Mouse (Mus musculus) kidney, postnatal 36 days (tissue): Measurements from ENCODE around the gene Ska3.
A peak's percentile ranks its signal among the peaks of the same experiment; 100 is the strongest.

Source experiments
- DNase-seq, 2 experiments: peaks; one replicate each; pipeline ENCODE4 v3.0.0; 2021 to 2022; ENCODE audit warnings: mixed read lengths in 2 of 2

Gene Ska3

GRCm38 (mm10) chr14:57791171-57791570, 34.8 kb downstream of the Ska3 start:
- DNase-seq, result no peak

DNA sequence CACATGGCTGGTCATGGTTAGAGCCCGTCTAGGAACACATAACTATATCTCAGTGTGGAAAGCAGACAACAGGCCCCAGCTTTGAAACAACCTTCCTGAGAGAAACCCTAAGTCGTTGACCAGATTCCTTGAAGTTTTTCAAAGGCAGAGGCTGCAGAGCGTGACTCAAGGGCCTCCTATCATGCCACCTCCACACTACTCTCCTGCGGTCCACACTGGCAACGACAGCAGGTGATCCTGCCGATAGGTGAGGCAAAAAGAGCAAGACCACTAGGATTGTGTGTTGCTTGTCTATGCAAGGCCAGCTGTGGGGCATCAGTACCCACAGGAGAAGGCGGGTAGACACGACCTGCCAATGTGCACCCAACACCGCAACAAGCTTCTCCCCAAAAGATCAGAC, 36.2 kb downstream of the Ska3 start:
- DNase-seq, result no peak

GRCm38 (mm10) chr14:57789311-57789710, 36.7 kb downstream of the Ska3 start:
- DNase-seq, result no peak

DNA sequence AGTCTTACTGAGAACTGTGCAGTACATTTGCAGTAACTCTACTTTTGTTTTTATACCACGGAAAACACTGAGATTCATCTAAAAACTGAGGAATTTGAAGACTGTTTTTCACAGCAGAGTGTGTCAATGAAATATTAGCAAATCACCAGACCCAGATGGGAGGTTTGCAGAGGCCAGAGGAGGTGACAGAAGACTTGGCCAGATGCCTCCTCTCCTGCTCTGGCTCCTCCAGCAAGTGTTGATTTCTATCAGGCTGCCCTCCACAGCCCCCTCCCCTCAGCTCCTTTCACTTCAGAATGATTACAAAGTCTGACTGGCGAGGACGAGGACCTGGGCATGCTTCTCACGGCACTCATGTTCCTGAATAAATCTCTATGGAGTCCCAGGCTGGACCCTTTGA, 38.6 kb downstream of the Ska3 start:
- DNase-seq, result no peak

DNA sequence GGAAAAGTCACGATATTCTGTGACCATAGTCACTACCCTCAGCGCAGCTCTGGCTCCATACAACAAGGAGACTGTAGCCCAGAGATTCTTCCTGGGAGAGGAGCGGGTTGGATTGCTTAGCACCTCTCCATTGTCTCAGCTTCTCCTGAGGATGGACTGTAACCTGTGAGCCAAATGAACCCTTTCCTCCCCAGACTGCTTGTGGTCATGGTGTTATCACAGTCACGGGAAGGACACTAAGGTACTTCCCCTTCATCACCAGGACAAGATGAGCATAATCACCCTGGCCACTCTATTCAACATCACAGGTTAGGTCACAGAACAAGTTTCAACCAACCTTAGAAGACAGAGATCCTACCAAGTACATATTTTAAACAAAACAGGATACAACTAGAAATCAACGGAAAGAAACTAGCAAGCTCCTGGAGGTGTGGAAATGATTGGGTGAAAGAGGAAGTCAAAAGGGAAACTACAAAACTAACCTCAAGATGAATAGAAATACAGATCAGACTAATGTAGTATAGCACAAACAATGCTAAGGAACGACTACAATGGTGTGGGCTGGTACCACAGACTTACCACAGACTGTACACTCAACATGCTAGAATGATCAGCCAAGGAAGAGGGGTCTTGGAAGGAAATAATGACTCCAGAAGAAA, 53.7 kb downstream of the Ska3 start:
- DNase-seq, result no peak

- peak in 1 of 2 experiments; percentile 3 for DNase-seq
These were observed 56.9 kb downstream of the Ska3 start for GRCm38 (mm10) chr14:57769102-57769501.

GRCm38 (mm10) chr14:57760447-57761412, 65.3 kb downstream of the Ska3 start:
- DNase-seq, result no peak

DNA sequence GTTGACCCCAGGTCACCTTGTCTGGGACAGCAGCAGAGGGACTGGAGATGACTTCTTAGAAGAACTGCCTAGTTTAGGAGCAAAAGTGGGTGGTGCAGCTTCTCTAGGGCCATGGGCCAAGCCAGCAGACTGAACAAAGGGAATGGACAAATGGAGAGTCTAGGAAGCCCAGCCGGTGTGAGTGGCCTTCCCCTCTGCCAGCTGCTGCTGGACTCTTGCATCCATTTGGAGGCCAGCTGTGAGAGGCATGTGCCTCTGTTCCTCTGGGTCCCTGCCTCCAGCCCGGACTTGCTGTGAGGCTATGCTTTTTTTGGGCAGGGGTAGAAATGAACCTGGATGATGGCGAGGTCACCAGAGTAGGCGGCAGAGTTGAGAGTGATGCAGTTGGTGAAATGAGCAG, 67.7 kb downstream of the Ska3 start, which contains the start of gene Lats2:
TSS of gene Lats2 (minus strand) at position 152 of the 400 bp plus-strand sequence.
- no peak for DNase-seq
